Mouse (Mus musculus): ENCODE data around the gene Tfr2. TPM values are rescaled to one million over a fixed set of nuclear protein-coding genes. Genes with fewer than 3 reads are reported as not detected.

Gene Tfr2
- total RNA-seq, 2 experiments from 2014 or later: 13.3 to 15.8 TPM

- DNase-seq (ENCODE audit: extremely low spot score in 1 of 2, low spot score in 1 of 2): no peak
Measured at GRCm38 (mm10) chr5:137580246-137580645, 10.6 kb downstream of the Tfr2 start.

- DNase-seq (ENCODE audit: extremely low spot score in 1 of 2, low spot score in 1 of 2): no peak
Measured at GRCm38 (mm10) chr5:137582702-137583101, 13.1 kb downstream of the Tfr2 start.

- DNase-seq (ENCODE audit: extremely low spot score in 1 of 2, low spot score in 1 of 2): peak; percentile 46 to 53
Measured at GRCm38 (mm10) chr5:137583670-137584169, 14.1 kb downstream of the Tfr2 start.

DNA sequence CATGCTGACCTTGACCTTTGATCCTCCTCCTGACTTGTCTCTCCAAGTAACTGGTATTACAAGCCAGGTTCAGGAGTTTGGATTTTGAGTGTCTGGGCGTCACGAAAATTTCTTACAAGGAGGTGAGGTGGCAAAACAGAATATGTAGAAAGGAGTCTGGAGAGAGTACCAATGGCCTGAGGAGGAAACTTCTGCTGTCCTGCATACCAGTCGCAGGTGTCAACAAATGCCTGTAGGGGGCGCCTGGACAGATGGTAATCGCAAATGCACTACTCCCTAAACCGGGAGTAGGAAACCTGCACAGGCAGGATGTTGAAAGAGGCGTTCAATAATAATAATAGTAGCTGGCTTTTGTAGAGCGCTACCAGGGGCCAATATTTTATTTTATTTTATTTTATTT, 15.3 kb downstream of the Tfr2 start:
- DNase-seq (ENCODE audit: extremely low spot score in 1 of 2, low spot score in 1 of 2): peak; percentile 26 to 70

DNA sequence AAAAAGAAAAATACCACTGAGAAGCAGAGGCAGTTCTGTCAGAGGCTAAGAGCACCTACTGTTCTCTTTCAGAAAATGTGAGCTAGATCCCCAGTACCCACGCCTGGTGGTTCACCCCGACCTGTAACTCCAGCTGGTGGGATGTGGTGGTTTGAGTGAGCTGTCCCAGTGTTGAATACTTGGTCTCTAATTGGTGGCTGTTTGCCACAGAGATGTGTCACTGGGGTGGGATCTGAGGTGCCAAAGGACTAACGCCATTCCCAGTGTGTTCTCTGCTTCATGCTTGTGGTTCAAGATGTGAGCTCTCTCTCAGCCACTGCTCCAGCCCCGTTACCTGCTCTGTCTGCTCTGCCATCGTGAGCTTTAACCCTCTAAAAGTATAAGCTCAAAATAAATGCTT, 20.9 kb downstream of the Tfr2 start:
- no peak for DNase-seq (ENCODE audit: extremely low spot score in 1 of 2, low spot score in 1 of 2)

- no peak for DNase-seq (ENCODE audit: extremely low spot score in 1 of 2, low spot score in 1 of 2)
Measured at GRCm38 (mm10) chr5:137595921-137596320, 26.3 kb downstream of the Tfr2 start.

- no peak for DNase-seq (ENCODE audit: extremely low spot score in 1 of 2, low spot score in 1 of 2)
Measured at GRCm38 (mm10) chr5:137596601-137597261, 27.1 kb downstream of the Tfr2 start.

- DNase-seq (ENCODE audit: extremely low spot score in 1 of 2, low spot score in 1 of 2): no peak
Measured at GRCm38 (mm10) chr5:137597625-137598024, 28.0 kb downstream of the Tfr2 start.

DNA sequence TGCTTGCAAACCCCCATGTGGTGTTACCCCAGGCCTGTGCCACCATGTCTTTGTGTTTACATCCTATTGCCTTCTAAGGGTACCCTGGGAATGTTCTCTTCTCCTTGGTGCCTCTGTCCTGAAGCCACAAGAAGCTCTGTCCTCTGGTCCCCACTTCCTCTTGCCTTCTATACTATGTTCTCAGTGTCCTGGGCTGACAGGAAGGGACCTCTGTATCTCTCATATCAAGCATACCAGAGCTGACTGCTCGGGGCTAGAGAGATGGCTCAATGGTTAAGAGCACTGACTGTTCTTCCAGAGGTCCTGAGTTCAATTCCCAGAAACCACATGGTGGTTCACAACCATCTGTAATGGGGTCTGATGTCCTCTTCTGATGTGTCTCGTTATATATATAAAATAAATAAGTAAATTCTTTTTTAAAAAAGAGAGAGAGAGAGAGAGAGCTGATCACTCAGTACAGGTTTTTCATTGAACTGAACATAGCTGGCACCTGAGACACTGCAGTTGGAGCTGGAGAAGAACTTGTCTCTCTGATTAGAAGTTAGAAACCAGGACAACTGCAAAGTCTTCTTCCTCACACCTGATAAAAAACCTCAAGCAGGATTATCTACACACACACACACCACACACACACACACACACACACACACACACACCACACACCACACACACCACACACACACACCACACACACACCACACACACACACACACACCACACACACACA, 28.6 kb downstream of the Tfr2 start:
- DNase-seq (ENCODE audit: extremely low spot score in 1 of 2, low spot score in 1 of 2): no peak

- DNase-seq (ENCODE audit: extremely low spot score in 1 of 2, low spot score in 1 of 2): no peak
Measured at GRCm38 (mm10) chr5:137599600-137599999, 30.0 kb downstream of the Tfr2 start.

DNA sequence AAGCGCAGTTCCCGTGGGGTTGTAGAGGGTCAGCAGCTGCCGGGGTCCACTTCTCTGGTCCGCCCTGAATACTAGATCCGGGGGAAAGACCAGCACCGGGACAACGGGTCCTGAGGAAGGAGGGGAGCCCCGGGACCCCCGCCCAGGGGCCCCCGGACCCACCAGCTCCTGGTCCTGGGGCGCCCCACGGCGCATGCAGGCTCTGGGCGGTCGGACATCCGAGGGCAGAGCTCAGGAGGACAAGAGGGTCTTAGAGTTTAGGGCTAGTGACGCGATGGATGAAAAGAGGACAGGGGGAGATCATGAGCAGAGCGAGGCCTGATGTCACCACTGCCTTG, 30.6 kb downstream of the Tfr2 start:
- no peak for DNase-seq (ENCODE audit: extremely low spot score in 1 of 2, low spot score in 1 of 2)

DNA sequence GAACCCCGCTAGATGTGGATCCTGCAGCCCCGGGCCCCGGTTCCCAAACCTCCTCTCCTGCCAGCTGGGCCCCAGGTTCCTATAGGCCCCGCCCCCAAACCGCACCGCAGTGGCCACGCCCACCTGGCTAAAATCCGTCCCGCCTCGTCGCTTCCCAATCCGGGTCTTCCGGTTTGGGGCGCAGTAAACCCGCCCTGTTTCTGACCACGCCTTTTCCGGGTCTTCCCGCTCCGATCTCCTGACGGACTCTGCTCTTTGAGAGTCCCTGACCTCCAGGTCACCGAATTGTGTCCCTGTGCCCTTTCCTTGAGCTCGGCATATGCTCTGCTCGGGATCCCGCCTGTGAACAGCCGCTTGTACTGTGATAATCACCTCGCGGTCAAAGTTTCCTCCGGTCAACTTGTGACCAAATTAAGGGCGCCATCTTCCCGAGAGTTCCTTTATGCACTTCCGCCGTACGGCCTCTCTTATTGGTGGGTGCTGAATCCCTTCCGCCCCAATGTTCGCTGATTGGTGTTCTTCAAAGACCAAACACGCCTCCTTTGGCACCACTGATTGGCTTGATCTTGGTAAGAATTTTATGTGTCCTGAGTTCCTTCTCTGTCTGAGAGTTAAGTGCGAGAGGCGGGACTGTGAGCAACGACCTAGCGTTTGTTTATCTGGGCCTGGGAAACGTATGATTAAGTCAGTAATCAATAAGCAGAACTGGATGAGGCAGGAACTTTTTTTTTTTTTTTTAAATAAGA, 31.2 kb downstream of the Tfr2 start, which contains the start of gene Mospd3:
Mospd3 (minus strand) TSS at position 440 of the 746 bp plus-strand sequence.
- DNase-seq (ENCODE audit: extremely low spot score in 1 of 2, low spot score in 1 of 2): peak; percentile 89 to 92

- DNase-seq (ENCODE audit: extremely low spot score in 1 of 2, low spot score in 1 of 2): peak in 1 of 2 experiments; percentile 15
Measured at GRCm38 (mm10) chr5:137601365-137601729, 31.7 kb downstream of the Tfr2 start.

DNA sequence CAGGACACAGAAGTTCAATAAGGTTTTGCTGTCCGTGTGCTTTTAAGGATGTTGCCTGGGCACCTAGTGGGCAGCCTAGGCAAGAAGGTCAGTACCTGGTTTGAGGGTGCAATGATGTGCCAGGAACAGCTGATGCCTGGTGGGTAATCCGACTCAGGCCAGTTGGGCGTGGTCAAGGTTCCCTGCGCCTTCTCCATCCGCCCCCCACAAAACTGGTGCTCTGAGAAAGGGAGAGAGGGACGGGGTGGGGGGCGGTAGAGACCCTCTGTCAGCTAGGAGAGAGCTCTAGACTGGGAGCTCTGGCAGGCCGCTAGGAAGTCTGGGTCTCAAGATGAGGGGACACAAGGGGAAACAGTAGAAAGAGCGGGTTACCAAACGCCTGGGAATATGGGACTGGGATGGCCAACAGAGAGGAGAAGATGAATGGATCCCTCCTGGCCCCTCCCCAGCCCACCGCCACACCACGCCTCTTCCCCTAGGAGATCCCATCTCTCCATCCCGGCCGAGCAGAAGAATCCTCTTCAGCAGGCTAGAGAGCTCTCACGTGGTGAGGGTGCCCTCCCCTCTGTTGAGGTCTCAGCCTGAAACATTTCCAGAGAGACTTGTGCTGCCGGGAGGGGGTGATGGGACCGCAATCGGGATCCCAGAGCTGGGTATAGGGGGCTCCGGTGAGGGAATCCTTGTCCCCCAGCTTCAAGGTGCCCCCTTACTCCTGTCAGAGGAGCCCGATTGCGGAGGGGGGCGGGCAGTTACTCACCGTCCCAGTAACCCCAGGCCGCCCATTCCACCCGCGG, 38.4 kb downstream of the Tfr2 start:
- DNase-seq (ENCODE audit: extremely low spot score in 1 of 2, low spot score in 1 of 2): no peak

GRCm38 (mm10) chr5:137608654-137609190, 39.1 kb downstream of the Tfr2 start:
- DNase-seq (ENCODE audit: extremely low spot score in 1 of 2, low spot score in 1 of 2): no peak

GRCm38 (mm10) chr5:137609292-137609691, 39.7 kb downstream of the Tfr2 start:
- no peak for DNase-seq (ENCODE audit: extremely low spot score in 1 of 2, low spot score in 1 of 2)

DNA sequence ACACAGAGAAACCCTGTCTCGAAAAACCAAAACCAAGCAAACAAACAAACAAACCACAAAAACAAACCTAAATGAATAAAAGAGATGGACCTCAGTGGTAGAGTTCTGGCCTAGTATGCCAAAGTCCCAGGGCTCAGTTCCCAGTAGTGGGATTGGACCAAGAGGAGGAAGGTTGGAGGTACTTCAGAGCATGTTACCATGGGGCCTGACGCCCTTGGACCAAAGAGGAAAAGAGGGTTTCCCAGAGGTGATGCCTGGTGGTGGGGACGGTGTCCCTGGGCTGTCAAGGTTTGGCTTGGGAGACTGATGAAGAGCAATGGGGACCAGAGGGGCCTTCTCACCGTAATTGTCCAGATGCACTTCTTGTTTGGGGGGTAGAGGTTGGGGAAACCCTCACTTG, 40.4 kb downstream of the Tfr2 start:
- no peak for DNase-seq (ENCODE audit: extremely low spot score in 1 of 2, low spot score in 1 of 2)

GRCm38 (mm10) chr5:137610548-137611244, 41.1 kb downstream of the Tfr2 start:
- DNase-seq (ENCODE audit: extremely low spot score in 1 of 2, low spot score in 1 of 2): no peak

GRCm38 (mm10) chr5:137611245-137611602, 41.6 kb downstream of the Tfr2 start:
- DNase-seq (ENCODE audit: extremely low spot score in 1 of 2, low spot score in 1 of 2): no peak

DNA sequence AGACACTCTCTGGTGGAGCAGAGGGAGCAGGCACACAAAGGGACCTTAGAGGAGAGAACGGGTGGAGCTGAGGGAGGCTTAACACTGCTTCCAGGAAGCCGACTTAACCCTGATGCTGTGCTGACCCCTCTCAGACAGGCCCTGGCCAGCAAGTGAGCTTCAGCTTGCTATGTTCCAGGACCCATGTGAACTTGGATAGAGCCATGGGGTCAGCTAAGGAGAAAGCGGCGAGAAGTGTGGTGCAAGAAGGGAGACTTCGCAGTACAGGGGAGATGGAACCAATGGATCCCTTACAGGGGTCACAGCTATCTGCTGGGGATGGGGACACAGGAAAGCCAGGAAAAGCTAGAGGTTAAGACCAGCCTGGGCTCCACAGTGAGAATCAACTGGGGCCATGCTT, 43.4 kb downstream of the Tfr2 start:
- no peak for DNase-seq (ENCODE audit: extremely low spot score in 1 of 2, low spot score in 1 of 2)
